Mouse (Mus musculus) A20 (cell line): Measurements from ENCODE around the gene Zbtb2.

ENCODE experiments used
- DNase-seq: peaks from one replicate; pipeline ENCODE4 v3.0.0-alpha.2; 2011; ENCODE audit warnings: low read depth, low spot score

The Zbtb2 gene

GRCm38 (mm10) chr10:4386609-4387591 is 1.0 kb downstream of the Zbtb2 start:
- DNase-seq: peak; percentile 94

DNA sequence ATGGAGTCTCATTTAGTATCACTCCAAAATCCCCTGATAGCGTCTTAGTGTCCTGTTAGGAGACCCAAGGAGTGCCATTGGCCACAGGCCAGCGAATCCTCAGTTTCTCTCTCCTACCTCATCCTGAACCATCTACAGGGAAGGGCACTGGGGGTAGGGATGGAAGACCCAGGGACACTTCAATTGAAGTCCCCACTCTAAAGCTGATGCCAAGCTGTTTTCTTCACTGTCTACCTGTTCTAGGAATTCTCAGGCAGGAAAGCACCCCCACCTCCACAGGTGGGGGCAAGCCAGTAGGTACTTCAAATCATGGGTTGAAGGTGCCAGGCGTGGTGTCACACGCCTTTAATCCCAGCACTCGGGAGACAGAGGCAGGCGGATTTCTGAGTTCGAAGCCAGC is 3.7 kb downstream of the Zbtb2 start:
- DNase-seq: no peak

- DNase-seq: no peak
Observed at GRCm38 (mm10) chr10:4380748-4381147, 7.2 kb downstream of the Zbtb2 start.

DNA sequence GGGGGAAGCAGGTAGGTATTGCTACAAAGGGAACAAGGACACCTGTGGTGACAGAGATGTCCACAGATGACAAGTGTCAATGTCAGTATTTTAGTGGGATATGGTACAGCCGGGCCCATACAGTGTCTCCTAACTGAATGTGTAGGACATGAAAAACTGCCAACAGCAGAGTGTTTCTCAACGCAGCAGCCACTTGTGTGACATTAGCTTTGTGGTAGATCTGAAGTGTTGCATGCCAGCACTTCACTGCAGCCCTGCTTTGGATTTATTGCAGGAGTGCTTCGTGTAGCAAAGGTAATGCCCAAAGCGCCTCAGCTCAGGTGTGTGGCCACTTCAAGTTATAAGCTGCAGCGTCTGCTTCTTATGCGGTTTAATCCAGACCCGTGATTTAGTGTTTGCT is 11.0 kb downstream of the Zbtb2 start:
- DNase-seq: no peak

DNA sequence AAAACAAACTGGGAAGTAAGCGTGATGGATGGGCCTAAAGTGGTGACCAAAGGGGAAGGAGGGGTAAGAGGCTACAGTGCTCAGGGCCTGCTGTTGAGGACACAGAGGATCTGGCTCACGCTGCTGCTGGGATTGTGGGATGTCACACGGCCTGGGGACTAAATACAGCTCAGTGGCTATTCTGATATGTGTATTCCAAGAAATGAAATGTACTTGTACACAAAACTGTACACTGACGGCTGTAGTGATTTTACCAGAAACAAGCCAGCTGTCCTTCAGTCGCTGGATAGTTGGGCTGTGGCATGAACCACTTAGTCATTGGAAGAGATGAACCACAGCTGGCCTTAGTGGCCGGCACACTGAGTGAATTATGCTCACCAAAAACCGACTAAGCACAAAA is 11.4 kb downstream of the Zbtb2 start:
- no peak for DNase-seq

- DNase-seq: no peak
Observed at GRCm38 (mm10) chr10:4375267-4375666, 12.6 kb downstream of the Zbtb2 start.

DNA sequence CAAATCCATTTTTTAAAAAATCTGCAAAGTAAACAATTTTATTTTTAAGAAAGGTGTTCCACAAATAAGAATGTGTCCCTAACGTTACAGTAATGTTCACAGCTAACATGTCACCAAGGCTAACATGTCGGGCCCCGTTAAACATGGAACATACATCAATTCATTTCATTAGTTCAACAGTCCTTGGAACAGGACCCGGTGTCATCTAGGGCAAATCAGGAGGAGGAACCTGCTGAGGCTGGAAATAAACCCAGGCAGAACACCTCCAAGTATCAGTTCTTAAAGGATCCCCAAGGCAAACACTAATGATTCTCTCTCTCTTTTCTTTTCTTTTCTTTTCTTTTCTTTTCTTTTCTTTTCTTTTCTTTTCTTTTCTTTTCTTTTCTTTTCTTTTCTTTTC is 13.2 kb downstream of the Zbtb2 start:
- no peak for DNase-seq

DNA sequence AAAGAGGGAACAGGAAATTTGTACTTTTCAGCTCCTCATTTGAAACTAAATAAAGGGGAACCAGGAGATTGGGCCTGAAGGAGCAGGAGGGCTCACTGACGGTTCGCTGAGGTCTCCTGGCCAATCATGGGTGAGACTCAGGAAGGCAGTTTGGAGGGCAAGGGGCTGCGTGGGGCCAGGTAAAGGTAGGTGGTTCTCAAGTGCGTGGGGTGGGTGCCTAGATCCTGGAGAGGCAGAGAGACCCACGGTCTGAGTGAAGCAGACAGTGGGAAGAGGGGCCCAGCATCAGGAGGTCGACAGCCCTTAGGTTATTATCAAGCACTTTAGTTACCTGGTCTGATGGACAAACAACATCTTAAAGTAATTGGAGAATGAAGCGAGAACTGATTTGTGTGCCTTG is 13.7 kb downstream of the Zbtb2 start:
- DNase-seq: no peak

- DNase-seq: no peak
Observed at GRCm38 (mm10) chr10:4373558-4373957, 14.3 kb downstream of the Zbtb2 start.

GRCm38 (mm10) chr10:4372011-4372410 is 15.9 kb downstream of the Zbtb2 start:
- DNase-seq: peak; percentile 48

- DNase-seq: no peak
Observed at GRCm38 (mm10) chr10:4370105-4370504, 17.8 kb downstream of the Zbtb2 start.

DNA sequence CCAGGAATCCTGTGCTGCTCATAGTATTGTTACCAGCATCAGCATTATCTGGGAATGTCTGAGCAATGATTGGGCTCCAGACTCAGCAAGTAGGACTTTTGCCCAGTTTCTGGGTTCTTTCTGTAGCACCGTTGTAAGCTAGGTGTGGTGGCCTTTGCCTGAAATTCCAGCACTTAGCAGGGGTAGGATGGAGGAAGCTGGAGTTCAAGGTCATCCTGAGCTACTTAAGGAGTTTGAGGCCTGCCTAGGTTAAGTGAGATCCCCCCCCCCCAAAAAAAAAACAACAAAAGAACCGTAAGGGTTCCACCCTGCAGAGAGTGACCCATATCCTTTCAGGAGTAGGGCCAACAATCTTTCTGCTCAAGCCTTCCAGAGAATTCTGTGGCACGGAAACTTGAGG is 23.3 kb downstream of the Zbtb2 start:
- no peak for DNase-seq

GRCm38 (mm10) chr10:4357435-4357834 is 30.5 kb downstream of the Zbtb2 start:
- DNase-seq: no peak

GRCm38 (mm10) chr10:4356640-4357039 is 31.3 kb downstream of the Zbtb2 start:
- no peak for DNase-seq

DNA sequence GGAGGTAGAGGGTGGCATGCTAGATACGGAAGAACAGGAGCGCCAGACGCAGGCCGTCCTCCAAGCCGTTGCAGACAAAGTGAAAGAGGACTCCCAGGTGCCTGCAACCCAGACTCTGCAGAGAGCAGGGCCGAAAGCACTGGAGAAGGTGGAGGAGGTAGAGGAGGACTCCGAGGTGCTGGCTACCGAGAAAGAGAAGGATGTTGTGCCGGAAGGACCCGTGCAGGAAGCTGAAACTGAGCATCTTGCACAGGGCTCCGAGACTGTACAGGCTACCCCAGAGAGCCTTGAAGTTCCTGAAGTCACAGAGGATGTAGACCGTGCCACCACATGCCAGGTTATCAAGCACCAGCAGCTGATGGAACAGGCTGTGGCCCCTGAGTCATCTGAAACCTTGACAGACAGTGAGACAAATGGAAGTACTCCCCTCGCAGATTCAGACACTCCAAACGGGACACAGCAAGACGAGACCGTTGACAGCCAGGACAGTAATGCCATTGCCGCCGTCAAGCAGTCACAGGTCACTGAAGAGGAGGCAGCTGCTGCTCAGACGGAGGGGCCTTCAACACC is 31.9 kb downstream of the Zbtb2 start:
- no peak for DNase-seq

- no peak for DNase-seq
Observed at GRCm38 (mm10) chr10:4354371-4355260, 33.3 kb downstream of the Zbtb2 start.

DNA sequence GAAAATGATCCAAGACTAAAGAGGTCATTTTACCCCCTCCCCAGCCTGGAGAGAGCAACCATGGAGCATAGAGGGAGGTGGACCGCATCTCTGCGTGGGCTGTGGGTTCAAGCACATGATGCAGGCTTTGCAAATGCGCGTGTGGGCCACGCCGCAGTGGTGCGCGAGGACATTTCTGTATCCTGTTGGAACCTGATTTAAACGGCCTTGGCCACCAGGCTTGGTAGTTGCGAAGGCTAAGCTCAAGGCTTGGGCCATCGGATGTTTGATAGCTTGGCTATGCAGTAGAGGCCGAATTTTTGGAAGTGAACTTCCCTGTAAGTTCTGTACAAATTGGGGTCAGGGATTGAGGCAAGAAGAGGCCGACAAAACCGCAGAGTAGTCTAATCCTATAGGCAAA is 40.3 kb downstream of the Zbtb2 start:
- DNase-seq: no peak

GRCm38 (mm10) chr10:4347136-4347492 is 40.8 kb downstream of the Zbtb2 start:
- DNase-seq: no peak

- peak; percentile 89 for DNase-seq
Observed at GRCm38 (mm10) chr10:4346489-4347135, 41.3 kb downstream of the Zbtb2 start.

GRCm38 (mm10) chr10:4341430-4341829 is 46.5 kb downstream of the Zbtb2 start:
- peak; percentile 65 for DNase-seq

DNA sequence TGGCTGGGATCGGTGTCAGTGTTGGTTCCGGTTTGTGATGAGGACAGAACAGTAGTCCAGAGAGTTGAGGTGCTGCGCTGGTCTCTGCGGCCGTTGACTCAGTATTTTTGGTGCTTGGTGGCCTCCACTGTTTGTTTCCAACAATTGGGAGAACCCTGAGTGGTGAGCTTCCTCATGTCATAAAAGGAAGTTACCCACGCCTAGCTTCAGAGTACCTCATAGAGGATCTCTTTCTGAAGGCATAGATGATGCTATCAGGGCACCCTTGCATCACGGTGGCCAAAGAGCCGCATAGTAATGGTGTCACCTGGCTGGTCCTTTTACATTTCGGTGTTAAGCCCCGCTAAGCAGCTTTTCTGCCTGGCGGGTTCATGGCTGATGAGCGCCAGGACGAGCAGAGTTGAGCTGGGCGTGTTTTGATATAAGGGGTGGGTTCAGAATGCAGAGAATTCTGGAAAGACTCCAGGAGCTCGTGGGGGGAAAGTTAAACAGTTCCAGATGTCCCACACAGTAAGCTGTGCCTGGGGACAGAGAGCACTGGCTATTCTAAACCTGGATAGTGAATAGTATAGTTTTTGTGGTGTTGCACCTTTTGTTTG is 48.9 kb downstream of the Zbtb2 start:
- no peak for DNase-seq
